Mouse (Mus musculus): ENCODE results near the gene March1. TPM values are rescaled to one million over a fixed set of nuclear protein-coding genes. Genes with fewer than 3 reads are reported as not detected.
A peak's percentile ranks its signal among the peaks of the same experiment; 100 is the strongest.

Gene March1
- polyA plus RNA-seq, 1 experiment from 2014 or later: 0.23 TPM

DNA sequence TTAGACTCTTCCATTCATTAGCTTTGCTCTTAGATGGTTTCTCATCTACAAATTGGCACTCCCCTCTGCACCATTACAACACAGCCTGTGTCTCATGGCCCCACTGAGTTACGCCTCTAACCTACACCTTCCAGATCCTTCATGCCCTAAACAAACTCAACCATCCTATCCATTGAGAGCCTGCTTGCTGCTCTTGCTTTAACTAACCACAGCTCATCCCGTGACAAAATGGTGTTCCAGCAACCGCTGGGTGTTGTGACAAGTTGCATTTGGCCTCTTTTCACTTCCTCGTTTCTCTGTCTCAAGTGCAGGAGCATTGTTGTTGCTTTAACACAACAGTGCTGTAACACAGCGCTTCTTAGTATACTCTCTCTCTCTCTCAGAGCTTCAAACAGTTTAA, 826.4 kb downstream of the March1 start:
- 39% methylated on average over 5 of the region's 5 CpGs for WGBS (ENCODE audit: insufficient replicate concordance)
- Histone ChIP-seq H3K9ac (no peak overlapping the region), H3K9me3 (replicated peaks) (no peaks in the 10 kb centered on the region), H3K27me3 (replicated peaks) (no peaks in the 10 kb centered on the region), H3K4me3 (no peak overlapping the region), H3K4me1 (no peaks in the 10 kb centered on the region), H3K4me2 (no peak overlapping the region), H3K27ac (no peak overlapping the region), H3K36me3 (no peaks in the 10 kb centered on the region)
- ATAC-seq: no peak

DNA sequence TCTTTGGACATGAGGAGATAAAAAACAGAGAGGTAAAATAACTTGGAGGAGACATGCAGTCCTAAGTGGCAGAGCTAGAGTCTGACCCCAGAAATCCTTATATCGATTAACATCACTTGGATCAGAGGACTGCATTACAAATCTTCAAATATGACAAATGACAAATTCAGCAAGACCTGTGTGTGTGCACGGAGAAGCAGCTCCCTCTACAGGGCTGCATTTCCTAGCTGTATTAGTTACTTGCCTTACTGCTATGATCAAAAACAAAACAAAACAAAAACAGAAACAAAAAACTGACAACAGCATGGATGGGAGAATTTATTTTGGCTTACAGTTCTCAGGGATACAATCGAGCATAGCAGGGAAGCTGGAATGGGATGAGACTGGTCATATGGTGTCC, 827.7 kb downstream of the March1 start:
- WGBS (ENCODE audit: insufficient replicate concordance): 43% methylated on average over 3 of the region's 3 CpGs
- H3K4me2 ChIP-seq: no peak overlapping the region
- no peaks in the 10 kb centered on the region for H3K36me3 ChIP-seq
- no peak overlapping the region for H3K9ac ChIP-seq
- no peaks in the 10 kb centered on the region for H3K4me1 ChIP-seq
- H3K9me3 ChIP-seq (replicated peaks): no peaks in the 10 kb centered on the region
- H3K27me3 ChIP-seq (replicated peaks): no peaks in the 10 kb centered on the region
- no peak overlapping the region for H3K4me3 ChIP-seq
- ATAC-seq: no peak
- no peak overlapping the region for H3K27ac ChIP-seq

DNA sequence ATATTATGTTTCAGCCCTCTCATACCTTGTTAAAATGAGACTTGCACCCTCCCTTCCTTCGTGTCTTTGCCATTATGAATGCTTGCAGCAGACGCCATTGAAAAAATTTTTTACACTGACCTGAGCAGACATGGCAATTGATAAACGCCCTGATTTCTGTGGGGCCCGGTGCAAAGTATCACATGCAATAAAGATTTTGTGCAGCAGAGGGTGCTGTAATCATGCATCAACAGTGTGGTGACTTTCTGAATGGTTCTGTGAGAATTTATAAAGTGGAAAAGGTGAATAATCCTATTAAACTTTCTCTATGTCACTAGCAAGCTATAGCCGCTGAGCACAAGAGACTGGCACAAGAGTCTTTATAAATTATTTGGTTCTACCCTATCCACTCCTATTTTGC, 833.0 kb downstream of the March1 start:
- Histone ChIP-seq H3K4me1 (no peaks in the 10 kb centered on the region), H3K9ac (no peak overlapping the region), H3K4me2 (no peak overlapping the region), H3K27ac (no peak overlapping the region), H3K36me3 (no peaks in the 10 kb centered on the region), H3K4me3 (no peak overlapping the region), H3K27me3 (replicated peaks) (no peaks in the 10 kb centered on the region), H3K9me3 (replicated peaks) (no peaks in the 10 kb centered on the region)
- WGBS (ENCODE audit: insufficient replicate concordance): 21% methylated on average over 5 of the region's 5 CpGs
- no peak for ATAC-seq

DNA sequence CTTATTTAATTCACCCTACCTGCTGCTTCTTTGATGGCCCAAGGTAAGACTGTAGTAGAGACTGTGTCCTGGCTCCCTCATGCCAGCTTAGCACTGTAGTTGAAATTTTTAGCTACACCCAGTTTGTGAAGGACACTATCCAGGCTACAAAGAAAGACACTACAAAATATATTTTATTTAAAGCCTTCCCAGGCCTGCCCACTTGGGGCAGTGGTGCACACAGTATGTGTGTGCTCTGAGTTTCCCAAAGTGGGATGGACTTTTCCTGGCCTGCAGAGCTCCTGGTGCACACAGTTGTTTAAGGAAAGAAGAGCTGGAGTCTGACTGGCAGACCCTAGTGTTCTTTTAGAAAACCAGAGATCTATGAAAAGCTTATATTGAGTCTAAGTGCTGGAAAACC, 839.4 kb downstream of the March1 start:
- no peak overlapping the region for H3K4me2 ChIP-seq
- no peak for ATAC-seq
- no peaks in the 10 kb centered on the region for H3K36me3 ChIP-seq
- H3K4me3 ChIP-seq: no peak overlapping the region
- no peaks in the 10 kb centered on the region for H3K9me3 ChIP-seq (replicated peaks)
- H3K4me1 ChIP-seq: no peaks in the 10 kb centered on the region
- H3K27me3 ChIP-seq (replicated peaks): no peaks in the 10 kb centered on the region
- no peak overlapping the region for H3K9ac ChIP-seq
- H3K27ac ChIP-seq: no peak overlapping the region

DNA sequence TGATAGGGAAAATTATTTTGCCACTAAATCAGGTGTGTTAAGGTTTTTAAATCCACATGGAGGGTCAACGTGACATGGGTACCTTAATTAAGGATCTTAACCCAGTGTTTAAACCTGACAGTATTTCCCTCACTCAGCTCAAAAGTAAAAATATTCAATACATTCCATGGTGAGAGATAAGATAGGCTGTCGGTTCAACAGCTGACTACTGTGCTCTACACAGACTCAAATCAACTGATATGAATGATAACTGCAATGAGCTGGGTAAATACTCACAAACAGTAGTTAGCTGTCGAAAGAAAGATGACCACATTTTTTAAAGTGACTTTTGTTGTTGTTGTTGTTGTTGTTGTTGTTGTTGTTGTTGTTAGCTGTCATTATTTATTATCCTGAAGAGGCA, 852.1 kb downstream of the March1 start:
- Histone ChIP-seq H3K36me3 (no peaks in the 10 kb centered on the region), H3K4me2 (no peak overlapping the region), H3K9me3 (replicated peaks) (no peaks in the 10 kb centered on the region), H3K27ac (no peak overlapping the region), H3K9ac (no peak overlapping the region), H3K4me1 (no peaks in the 10 kb centered on the region), H3K4me3 (no peak overlapping the region), H3K27me3 (replicated peaks) (no peaks in the 10 kb centered on the region)
- no peak for ATAC-seq
- WGBS (ENCODE audit: insufficient replicate concordance): 41% methylated on average over 3 of the region's 3 CpGs

DNA sequence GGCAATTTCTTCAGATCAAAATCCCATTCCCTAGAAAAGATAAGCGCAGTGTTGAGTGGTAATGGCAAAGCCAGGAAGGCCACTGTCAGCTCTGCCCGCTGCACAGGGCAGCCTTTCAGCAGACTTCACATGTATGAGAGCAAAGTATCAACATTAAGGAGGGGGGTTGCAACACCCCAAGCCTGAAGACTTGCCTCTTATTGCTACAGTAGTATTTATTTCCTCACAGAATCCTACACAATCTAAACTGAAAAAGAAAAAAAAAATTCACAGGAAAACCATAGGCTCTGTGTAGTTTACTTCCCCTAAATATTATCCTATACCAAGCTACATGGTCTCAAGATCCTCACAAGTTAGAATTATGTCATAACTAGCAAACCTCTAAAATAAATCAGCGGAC, 859.2 kb downstream of the March1 start:
- H3K9me3 ChIP-seq (replicated peaks): no peaks in the 10 kb centered on the region
- 79% methylated on average over 3 of the region's 3 CpGs for WGBS (ENCODE audit: insufficient replicate concordance)
- peaks cover 62% of the 10 kb centered on the region for H3K36me3 ChIP-seq
- no peak overlapping the region for H3K4me2 ChIP-seq
- H3K4me3 ChIP-seq: no peak overlapping the region
- no peak overlapping the region for H3K27ac ChIP-seq
- H3K27me3 ChIP-seq (replicated peaks): no peaks in the 10 kb centered on the region
- no peak overlapping the region for H3K9ac ChIP-seq
- H3K4me1 ChIP-seq: no peaks in the 10 kb centered on the region
- ATAC-seq: no peak

DNA sequence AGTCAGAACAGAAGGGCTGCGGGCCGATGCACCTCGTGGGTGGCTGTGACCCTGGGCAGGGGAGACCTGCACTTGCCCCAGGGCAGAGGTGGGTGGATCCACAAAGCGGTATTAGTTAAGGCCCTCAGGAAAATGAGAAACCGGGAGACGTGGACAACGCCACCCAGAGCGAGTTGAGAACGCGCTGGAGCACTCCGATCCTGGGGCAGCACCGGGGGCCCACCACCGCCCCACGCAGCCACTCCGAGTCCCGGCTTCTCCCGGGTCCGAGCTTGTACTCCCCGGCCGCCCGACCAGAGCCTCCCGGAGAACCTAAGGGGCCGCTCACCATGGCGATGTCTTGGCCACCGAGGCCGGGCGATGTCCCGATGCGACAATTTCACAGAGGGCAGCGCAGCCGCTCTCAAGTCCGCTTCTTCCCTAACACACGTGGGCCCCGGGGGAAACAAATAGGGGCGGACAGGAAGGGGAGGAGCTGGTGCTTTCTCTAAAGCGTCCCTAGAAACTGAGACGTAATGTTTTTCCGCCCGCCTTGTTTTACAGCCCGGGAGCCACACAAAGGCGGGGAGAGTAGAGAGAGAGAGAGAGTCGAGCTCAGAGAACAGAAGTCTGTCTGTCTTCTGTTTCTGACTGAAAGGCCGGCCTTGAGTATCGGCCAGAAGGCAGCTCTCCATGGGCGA, 868.5 kb downstream of the March1 start, which contains the start of gene Tma16:
TSS of gene Tma16 (minus strand) at position 447 of the 680 bp plus-strand sequence.
- H3K9ac ChIP-seq: peak within 1 kb of the TSS; percentile 80
- H3K4me1 ChIP-seq: peaks cover 11% of the 10 kb centered on the region
- peak within 1 kb of the TSS; percentile 77 for H3K4me2 ChIP-seq
- ATAC-seq: peak; percentile 92
- under 1% methylated on average over 44 of the region's 45 CpGs for WGBS (ENCODE audit: insufficient replicate concordance)
- H3K27me3 ChIP-seq (replicated peaks): no peaks in the 10 kb centered on the region
- H3K4me3 ChIP-seq: peak within 1 kb of the TSS; percentile 73
- H3K27ac ChIP-seq: peak within 1 kb of the TSS; percentile 40; the same call in 1 of the 2 replicates
- peaks cover 31% of the 10 kb centered on the region for H3K36me3 ChIP-seq
- H3K9me3 ChIP-seq (replicated peaks): no peaks in the 10 kb centered on the region

DNA sequence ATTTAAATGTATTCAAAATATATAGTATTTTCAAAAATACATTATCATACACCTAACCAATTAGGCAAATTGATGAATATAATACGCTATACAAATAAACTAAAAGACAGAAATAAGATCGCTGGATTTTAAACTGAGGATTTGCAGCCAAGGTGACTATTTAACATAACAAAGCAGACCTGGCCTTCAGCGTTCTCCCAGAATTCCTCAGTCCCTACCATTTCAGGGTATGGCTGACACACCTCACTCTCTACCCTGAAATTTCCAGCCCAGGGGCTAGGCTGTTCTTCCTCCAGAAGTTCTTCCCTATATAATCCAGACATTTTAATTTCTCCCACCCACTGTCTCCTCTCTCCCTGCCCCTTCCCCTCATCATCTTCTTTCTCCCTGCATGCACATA, 870.9 kb downstream of the March1 start:
- Histone ChIP-seq H3K27ac (no peak overlapping the region), H3K9ac (no peak overlapping the region), H3K27me3 (replicated peaks) (no peaks in the 10 kb centered on the region), H3K4me2 (no peak overlapping the region), H3K4me3 (no peak overlapping the region), H3K36me3 (peaks cover 8% of the 10 kb centered on the region), H3K9me3 (replicated peaks) (no peaks in the 10 kb centered on the region), H3K4me1 (peaks cover 11% of the 10 kb centered on the region)
- ATAC-seq: no peak
- 47% methylated on average over 3 of the region's 3 CpGs for WGBS (ENCODE audit: insufficient replicate concordance)

DNA sequence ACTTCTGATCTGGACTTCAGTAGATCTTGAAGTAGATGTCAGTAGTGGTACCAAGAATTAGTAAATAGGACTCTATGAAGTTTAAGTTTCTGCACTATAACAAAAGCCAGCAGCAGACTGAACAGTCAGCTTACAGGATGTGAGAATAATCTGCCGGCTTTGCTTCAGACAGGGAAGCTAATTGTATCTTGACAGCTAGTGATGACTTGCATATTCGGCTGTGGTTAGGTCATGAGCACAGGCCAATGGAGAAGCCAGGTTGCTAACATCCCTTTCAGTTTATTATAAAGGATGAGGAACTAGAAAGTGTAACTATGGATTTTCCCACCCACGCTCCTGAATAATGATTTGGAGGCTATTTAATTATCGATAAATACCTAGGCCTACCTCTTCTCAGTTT, 872.9 kb downstream of the March1 start:
- no peak overlapping the region for H3K4me3 ChIP-seq
- H3K9ac ChIP-seq: no peak overlapping the region
- WGBS (ENCODE audit: insufficient replicate concordance): 48% methylated on average over 4 of the region's 4 CpGs
- ATAC-seq: no peak
- peaks cover under 1% of the 10 kb centered on the region; the same call in 1 of the 2 replicates for H3K4me1 ChIP-seq
- H3K36me3 ChIP-seq: no peaks in the 10 kb centered on the region
- no peak overlapping the region for H3K27ac ChIP-seq
- H3K9me3 ChIP-seq (replicated peaks): no peaks in the 10 kb centered on the region
- no peaks in the 10 kb centered on the region for H3K27me3 ChIP-seq (replicated peaks)
- no peak overlapping the region for H3K4me2 ChIP-seq

DNA sequence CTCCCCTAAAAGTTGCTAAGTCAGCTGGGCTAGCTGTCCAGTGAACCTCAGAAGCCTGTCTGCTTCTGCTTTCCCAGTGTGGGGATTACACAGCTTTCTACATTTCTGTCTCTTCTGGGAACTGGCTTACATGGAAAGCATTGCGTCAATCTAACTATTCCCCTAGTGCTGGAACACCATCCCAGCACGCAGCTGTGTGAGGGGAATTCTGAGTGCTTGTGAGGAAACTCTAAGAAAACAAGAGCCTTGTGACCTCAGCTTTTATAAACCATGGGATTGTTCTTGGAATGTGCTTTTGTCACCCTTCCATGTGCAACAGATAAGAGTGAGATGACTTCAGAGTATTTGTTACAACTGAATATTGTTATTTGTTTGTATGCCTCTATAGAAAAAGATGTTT, 876.8 kb downstream of the March1 start:
- Histone ChIP-seq H3K9me3 (replicated peaks) (no peaks in the 10 kb centered on the region), H3K4me1 (no peaks in the 10 kb centered on the region), H3K36me3 (no peaks in the 10 kb centered on the region), H3K9ac (no peak overlapping the region), H3K27ac (no peak overlapping the region), H3K27me3 (replicated peaks) (0 out of 2 replicates have a peak, but pooled peaks cover 4% of the 10 kb centered on the region), H3K4me3 (no peak overlapping the region), H3K4me2 (no peak overlapping the region)
- 59% methylated on average over 2 of the region's 2 CpGs for WGBS (ENCODE audit: insufficient replicate concordance)
- no peak for ATAC-seq

DNA sequence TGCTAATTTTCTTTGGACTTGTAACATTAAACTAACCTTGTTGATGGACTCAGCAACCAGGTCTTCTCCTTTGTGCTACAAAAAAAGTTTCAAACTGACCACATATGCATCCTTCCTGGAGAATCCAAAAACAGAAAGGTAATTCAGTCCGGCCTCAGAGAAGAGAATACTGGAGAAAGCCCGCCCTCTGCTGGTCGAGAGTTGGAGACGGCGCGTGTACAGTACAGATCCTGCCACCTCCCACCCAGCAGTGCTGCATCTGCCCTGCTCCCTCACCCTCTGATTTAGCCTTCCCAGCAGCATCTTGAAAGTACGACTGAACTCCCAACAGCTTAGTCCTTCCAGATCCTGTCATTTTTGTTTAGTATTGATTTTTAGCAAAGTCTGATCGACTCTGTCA, 878.0 kb downstream of the March1 start:
- Histone ChIP-seq H3K4me3 (no peak overlapping the region), H3K27ac (no peak overlapping the region), H3K36me3 (no peaks in the 10 kb centered on the region), H3K4me2 (no peak overlapping the region), H3K9ac (no peak overlapping the region), H3K4me1 (no peaks in the 10 kb centered on the region), H3K9me3 (replicated peaks) (no peaks in the 10 kb centered on the region), H3K27me3 (replicated peaks) (0 out of 2 replicates have a peak, but pooled peaks cover 4% of the 10 kb centered on the region)
- peak; percentile 55; the same call in 1 of the 2 replicates for ATAC-seq
- WGBS (ENCODE audit: insufficient replicate concordance): 6% methylated on average over 8 of the region's 8 CpGs

DNA sequence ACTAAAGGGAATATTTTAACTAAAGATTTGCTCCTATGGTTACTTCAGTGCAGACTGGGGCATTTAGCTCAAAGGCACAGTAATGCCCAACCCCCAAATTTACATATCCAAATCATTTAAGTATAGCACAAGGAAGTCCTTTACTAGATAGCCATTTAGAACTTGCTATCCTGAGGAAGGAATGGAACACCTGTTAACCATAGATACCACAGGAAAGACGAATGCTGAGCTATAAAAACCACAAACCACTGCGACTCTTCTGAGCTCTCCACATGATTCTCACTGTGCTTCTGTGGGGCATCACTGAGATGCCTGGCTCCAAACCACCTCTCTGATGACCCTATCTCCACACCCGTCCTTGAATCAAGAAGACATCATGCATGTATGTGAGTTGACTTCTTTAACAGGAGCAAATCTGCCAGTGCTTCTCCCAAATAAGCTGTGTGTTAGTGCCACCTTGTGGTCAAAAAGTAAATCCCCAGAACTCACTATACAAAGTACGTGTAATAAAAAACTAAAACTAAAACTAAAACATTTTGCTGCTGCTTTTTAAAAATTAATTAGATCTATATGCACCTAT, 879.4 kb downstream of the March1 start:
- no peak overlapping the region for H3K4me2 ChIP-seq
- no peak overlapping the region for H3K27ac ChIP-seq
- 16% methylated on average over 4 of the region's 4 CpGs for WGBS (ENCODE audit: insufficient replicate concordance)
- H3K27me3 ChIP-seq (replicated peaks): 0 out of 2 replicates have a peak, but pooled peaks cover 4% of the 10 kb centered on the region
- ATAC-seq: no peak
- H3K9me3 ChIP-seq (replicated peaks): no peaks in the 10 kb centered on the region
- no peaks in the 10 kb centered on the region for H3K36me3 ChIP-seq
- no peak overlapping the region for H3K4me3 ChIP-seq
- no peak overlapping the region for H3K9ac ChIP-seq
- H3K4me1 ChIP-seq: no peaks in the 10 kb centered on the region

DNA sequence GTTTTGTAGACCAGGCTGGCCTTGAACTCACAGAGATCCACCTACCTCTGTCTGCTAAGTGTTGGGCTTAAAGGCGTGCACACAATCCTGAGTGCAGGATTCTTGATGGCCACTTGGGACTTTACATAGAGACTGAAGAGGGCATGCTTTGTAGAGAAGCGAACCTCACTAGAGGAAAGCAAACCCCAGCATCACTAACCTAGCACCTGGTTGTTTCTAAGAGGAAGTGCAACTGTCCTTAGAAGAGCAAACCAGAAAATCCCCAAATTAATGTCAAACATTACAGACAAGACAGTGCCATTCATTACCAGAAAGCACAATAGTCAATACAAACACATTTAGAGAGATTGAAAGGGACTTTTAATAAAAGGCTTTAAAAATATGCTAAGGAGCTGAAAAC, 885.7 kb downstream of the March1 start:
- no peaks in the 10 kb centered on the region for H3K4me1 ChIP-seq
- no peak overlapping the region for H3K9ac ChIP-seq
- WGBS (ENCODE audit: insufficient replicate concordance): 64% methylated on average over 2 of the region's 2 CpGs
- H3K27me3 ChIP-seq (replicated peaks): no peaks in the 10 kb centered on the region
- H3K4me3 ChIP-seq: no peak overlapping the region
- H3K36me3 ChIP-seq: no peaks in the 10 kb centered on the region
- no peak for ATAC-seq
- H3K27ac ChIP-seq: no peak overlapping the region
- no peaks in the 10 kb centered on the region for H3K9me3 ChIP-seq (replicated peaks)
- H3K4me2 ChIP-seq: no peak overlapping the region

All from liver, embryonic 12.5 days (tissue).